Mouse (Mus musculus) MEL (cell line): ENCODE measurements around the gene Itpr2. TPM values are rescaled to one million over a fixed set of nuclear protein-coding genes. Genes with fewer than 3 reads are reported as not detected.

Experiments used
- DNase-seq: peaks from one replicate; pipeline ENCODE4 v3.0.0; 2011; ENCODE audit warnings: low read depth, low spot score
- H3K27ac ChIP-seq: 2 replicates; pipeline ENCODE4 v1.5.1; 2012; ENCODE audit warnings: low read depth, mild to moderate bottlenecking, control low read depth, low read length, moderate library complexity; ENCODE audit not compliant: control insufficient read depth
- H3K27me3 ChIP-seq, 2 experiments: fragments of 150-350 bp in 1 of 2; sonication (generic) in 1 of 2; 2 replicates each; pipeline ENCODE4 v1.6.1; 2012; ENCODE audit warnings: low read length in 2 of 2, mild to moderate bottlenecking in 2 of 2, improper control_type of control experiment in 1 of 2, moderate library complexity in 1 of 2; ENCODE audit not compliant: insufficient read depth in 2 of 2, control insufficient read depth in 1 of 2
- H3K36me3 ChIP-seq, 2 experiments: 2 replicates each; pipeline ENCODE4 v1.6.1; 2012 to 2014; ENCODE audit warnings: low read length in 2 of 2, improper control_type of control experiment in 1 of 2, inconsistent platforms in 1 of 2, mild to moderate bottlenecking in 1 of 2; ENCODE audit not compliant: insufficient read depth in 2 of 2, control insufficient read depth in 1 of 2
- H3K4me1 ChIP-seq, 2 experiments: fragments of 150-350 bp in 1 of 2; sonication (generic) in 1 of 2; 2 replicates each; pipeline ENCODE4 v1.6.1; 2012; ENCODE audit warnings: low read length in 2 of 2, improper control_type of control experiment in 1 of 2, mild to moderate bottlenecking in 1 of 2; ENCODE audit not compliant: insufficient read depth in 2 of 2, control insufficient read depth in 1 of 2
- H3K4me3 ChIP-seq, 2 experiments: fragments of 150-350 bp in 1 of 2; sonication (generic) in 1 of 2; 2 replicates each; pipeline ENCODE4 v1.5.1; 2012; ENCODE audit warnings: low read depth in 2 of 2, low read length in 2 of 2, mild to moderate bottlenecking in 2 of 2, moderate library complexity in 2 of 2, control low read depth in 1 of 2, improper control_type of control experiment in 1 of 2; ENCODE audit not compliant: control insufficient read depth in 1 of 2, insufficient read depth in 1 of 2
- H3K79me2 ChIP-seq: 2 replicates; pipeline ENCODE4 v1.6.1; 2012; ENCODE audit warnings: mild to moderate bottlenecking, low read length, moderate library complexity; ENCODE audit not compliant: control insufficient read depth, poor library complexity, insufficient read depth
- H3K9ac ChIP-seq: 2 replicates; pipeline ENCODE4 v1.6.1; 2012; ENCODE audit warnings: low read depth, mild to moderate bottlenecking, control low read depth, low read length, moderate library complexity; ENCODE audit not compliant: control insufficient read depth, poor library complexity, severe bottlenecking
- H3K9me3 ChIP-seq: fragments of 150-350 bp; sonication (generic); replicated peaks from 2 replicates; pipeline ENCODE4 v1.6.1; 2012; ENCODE audit warnings: mild to moderate bottlenecking, low read length, improper control_type of control experiment, moderate library complexity; ENCODE audit not compliant: insufficient read depth
- BHLHE40 ChIP-seq: IDR thresholded peaks from 2 replicates; pipeline ENCODE4 v1.6.1; 2012; ENCODE audit warnings: low read depth, mild to moderate bottlenecking, inconsistent platforms, low read length, improper control_type of control experiment, borderline replicate concordance
- GABPA ChIP-seq: IDR thresholded peaks from 2 replicates; pipeline ENCODE4 v1.6.1; 2012; ENCODE audit warnings: low read depth, mild to moderate bottlenecking, inconsistent platforms, low read length, improper control_type of control experiment, moderate library complexity
- KAT2A ChIP-seq: conservative IDR thresholded peaks from 2 replicates; pipeline ENCODE4 v1.6.1; 2012; ENCODE audit warnings: low read depth, low read length, improper control_type of control experiment, inconsistent platforms
- MAFK ChIP-seq: IDR thresholded peaks from 2 replicates; pipeline ENCODE4 v1.6.1; 2011; ENCODE audit warnings: low read depth, mild to moderate bottlenecking, low read length, improper control_type of control experiment, borderline replicate concordance
- MAZ ChIP-seq: IDR thresholded peaks from 2 replicates; pipeline ENCODE4 v1.6.1; 2012; ENCODE audit warnings: low read depth, mild to moderate bottlenecking, inconsistent platforms, low read length, improper control_type of control experiment
- NELFE ChIP-seq: IDR thresholded peaks from 2 replicates; pipeline ENCODE4 v1.6.1; 2011; ENCODE audit warnings: low read depth, low read length, improper control_type of control experiment
- POLR2A ChIP-seq, 2 experiments: IDR thresholded peaks; 2 replicates each; pipeline ENCODE4 v1.6.1; 2011 to 2012; ENCODE audit warnings: low read length in 2 of 2, mild to moderate bottlenecking in 2 of 2, control low read depth in 1 of 2, improper control_type of control experiment in 1 of 2, low read depth in 1 of 2, moderate library complexity in 1 of 2; ENCODE audit not compliant: control insufficient read depth in 1 of 2, insufficient read depth in 1 of 2, poor library complexity in 1 of 2
- POLR2AphosphoS5 ChIP-seq: IDR thresholded peaks from 2 replicates; pipeline ENCODE4 v1.6.1; 2012; ENCODE audit warnings: low read depth, borderline replicate concordance, mild to moderate bottlenecking, inconsistent platforms, low read length, moderate library complexity, mixed read lengths
- RAD21 ChIP-seq: IDR thresholded peaks from 2 replicates; pipeline ENCODE4 v1.6.1; 2011; ENCODE audit warnings: mild to moderate bottlenecking, low read depth, low read length, improper control_type of control experiment
- SMC3 ChIP-seq: IDR thresholded peaks from 2 replicates; pipeline ENCODE4 v1.6.1; 2011; ENCODE audit warnings: low read depth, low read length, improper control_type of control experiment
- TAL1 ChIP-seq: IDR thresholded peaks from 2 replicates; pipeline ENCODE4 v1.6.1; 2012; ENCODE audit warnings: mild to moderate bottlenecking, inconsistent platforms, low read length, moderate library complexity, mixed read lengths
- USF1 ChIP-seq: IDR thresholded peaks from 2 replicates; pipeline ENCODE4 v1.6.1; 2014; ENCODE audit warnings: low read depth, mild to moderate bottlenecking, inconsistent platforms, low read length, improper control_type of control experiment, moderate library complexity
- USF2 ChIP-seq, 2 experiments: IDR thresholded peaks; 2 replicates each; pipeline ENCODE4 v1.6.1; 2011 to 2012; ENCODE audit warnings: improper control_type of control experiment in 2 of 2, low read length in 2 of 2, borderline replicate concordance in 1 of 2, inconsistent platforms in 1 of 2, low read depth in 1 of 2, mild to moderate bottlenecking in 1 of 2; ENCODE audit not compliant: insufficient read depth in 1 of 2
- ZC3H11A ChIP-seq: IDR thresholded peaks from 2 replicates; pipeline ENCODE4 v1.6.1; 2012; ENCODE audit warnings: low read depth, mild to moderate bottlenecking, inconsistent platforms, low read length, improper control_type of control experiment
- ZKSCAN1 ChIP-seq: IDR thresholded peaks from 2 replicates; pipeline ENCODE4 v1.6.1; 2012; ENCODE audit warnings: low read depth, mild to moderate bottlenecking, inconsistent platforms, low read length, improper control_type of control experiment, moderate library complexity
- polyA plus RNA-seq, 2 experiments: library from polyadenylated mRNA; stranded (reverse) in 1 of 2; unstranded in 1 of 2; fragments of >175 nt in 1 of 2; fragments of >200 nt in 1 of 2; gene quantifications; 2 replicates each; pipeline versions ENCODE4 v1.2.1 to v1.2.4; 2012; ENCODE audit warnings: low replicate concordance in 2 of 2, low read depth in 1 of 2; ENCODE audit not compliant: insufficient read length in 2 of 2, insufficient read depth in 1 of 2, missing spikeins in 1 of 2
- total RNA-seq: library from RNA; depleted of rRNA; stranded (reverse); fragments of 300-350 nt; gene quantifications from 2 replicates; pipeline ENCODE4 v1.2.3, GENCODE M21; 2012

Itpr2 gene
- total and polyA plus RNA-seq, 3 experiments = 1.5 to 3.0 TPM; not detected in 1

DNA sequence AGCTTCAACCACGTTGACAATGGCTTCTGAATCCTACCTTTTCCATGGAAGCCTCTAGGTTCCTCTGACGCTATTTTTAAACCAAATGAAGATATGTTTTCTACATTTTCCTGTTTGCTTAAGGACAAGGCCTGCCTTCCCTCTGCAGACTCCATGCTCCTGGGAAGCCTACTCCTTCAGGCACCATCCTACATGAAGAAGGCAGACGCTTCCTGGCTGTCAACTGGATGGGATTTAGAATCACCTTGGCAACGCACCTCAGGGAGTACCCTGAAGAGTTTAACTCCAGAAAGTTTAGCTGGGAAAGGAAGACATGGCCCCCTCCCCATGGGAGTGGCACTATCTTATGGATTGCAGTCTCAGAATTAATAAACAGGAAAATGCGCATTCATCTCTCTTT is 259.0 kb downstream of the Itpr2 start:
- TF ChIP-seq NELFE (no peak), USF2 (IDR thresholded peaks at IDR 0.05; ENCODE audit: borderline replicate concordance in 1 of 2, insufficient read depth in 1 of 2, low read depth in 1 of 2, low read length in 2 of 2) (no peak), GABPA (no peak), POLR2AphosphoS5 (no peak), USF1 (no peak), TAL1 (no peak), MAFK (no peak), ZKSCAN1 (no peak), KAT2A (no peak)
- no peak for DNase-seq
- H3K9me3 ChIP-seq = no peaks in the 10 kb centered on the region
- no peak overlapping the region for H3K4me3 ChIP-seq
- no peaks in the 10 kb centered on the region for H3K36me3 ChIP-seq
- no peaks in the 10 kb centered on the region for H3K27me3 ChIP-seq
- no peak overlapping the region for H3K9ac ChIP-seq
- H3K79me2 ChIP-seq = no peaks in the 10 kb centered on the region
- no peak overlapping the region for H3K27ac ChIP-seq
- no peaks in the 10 kb centered on the region for H3K4me1 ChIP-seq

- no peaks in the 10 kb centered on the region for H3K79me2 ChIP-seq
- H3K36me3 ChIP-seq = no peaks in the 10 kb centered on the region
- no peak for TF ChIP-seq ZC3H11A
- no peak for TF ChIP-seq TAL1
- TF ChIP-seq MAZ = no peak
- no peak for TF ChIP-seq SMC3
- H3K4me3 ChIP-seq = no peak overlapping the region
- H3K27ac ChIP-seq = no peak overlapping the region
- no peaks in the 10 kb centered on the region for H3K27me3 ChIP-seq
- no peaks in the 10 kb centered on the region for H3K4me1 ChIP-seq
- H3K9ac ChIP-seq = no peak overlapping the region
- DNase-seq = no peak
- no peaks in the 10 kb centered on the region for H3K9me3 ChIP-seq
Measured at GRCm38 (mm10) chr6:146241336-146241735, 260.7 kb downstream of the Itpr2 start.

- Histone ChIP-seq H3K36me3 (peaks cover 0 to 7% of the 10 kb centered on the region in 2 experiments; a peak in 2 of 4 replicates), H3K9me3 (no peaks in the 10 kb centered on the region), H3K9ac (no peak overlapping the region), H3K79me2 (no peaks in the 10 kb centered on the region), H3K4me3 (no peak overlapping the region), H3K27me3 (no peaks in the 10 kb centered on the region), H3K27ac (no peak overlapping the region), H3K4me1 (peaks cover 5 to 8% of the 10 kb centered on the region in 2 experiments; a peak in 3 of 4 replicates)
- no peak for DNase-seq
- TF ChIP-seq USF2 (IDR thresholded peaks at IDR 0.05; ENCODE audit: borderline replicate concordance in 1 of 2, insufficient read depth in 1 of 2, low read depth in 1 of 2, low read length in 2 of 2) = no peak
- no peak for TF ChIP-seq RAD21
- no peak for TF ChIP-seq POLR2A (IDR thresholded peaks at IDR 0.05; ENCODE audit: control insufficient read depth in 1 of 2, insufficient read depth in 1 of 2, low read depth in 1 of 2, low read length in 2 of 2, poor library complexity in 1 of 2)
- no peak for TF ChIP-seq USF1
- no peak for TF ChIP-seq BHLHE40
Measured at GRCm38 (mm10) chr6:146235165-146235564, 266.9 kb downstream of the Itpr2 start.
